Mouse (Mus musculus) limb, embryonic 10.5 days (tissue): Measurements from ENCODE around the gene Ccs. TPM values are rescaled to one million over a fixed set of nuclear protein-coding genes. Genes with fewer than 3 reads are reported as not detected.
A peak's percentile ranks its signal among the peaks of the same experiment; 100 is the strongest.

Experiments
- DNase-seq: peaks from one replicate; pipeline ENCODE4 v3.0.0-alpha.2; 2017; ENCODE audit warnings: low spot score
- H3K27ac ChIP-seq: fragments of 300-500 bp; sonication (generic); 2 replicates; pipeline ENCODE4 v1.5.1; 2016; ENCODE audit warnings: mild to moderate bottlenecking
- H3K27me3 ChIP-seq: fragments of 300-500 bp; sonication (generic); 2 replicates; pipeline ENCODE4 v1.6.1; 2016; ENCODE audit warnings: low read depth, mild to moderate bottlenecking; ENCODE audit not compliant: poor library complexity, severe bottlenecking
- H3K36me3 ChIP-seq: fragments of 300-500 bp; sonication (generic); 2 replicates; pipeline ENCODE4 v1.6.1; 2016; ENCODE audit warnings: mild to moderate bottlenecking, moderate library complexity
- H3K4me1 ChIP-seq: fragments of 300-500 bp; sonication (generic); 2 replicates; pipeline ENCODE4 v1.6.1; 2016
- H3K4me3 ChIP-seq: fragments of 300-500 bp; sonication (generic); 2 replicates; pipeline ENCODE4 v1.5.1; 2016; ENCODE audit warnings: mild to moderate bottlenecking, moderate library complexity
- H3K9me3 ChIP-seq: fragments of 300-500 bp; sonication (generic); replicated peaks from 2 replicates; pipeline ENCODE4 v1.6.1; 2016; ENCODE audit warnings: mild to moderate bottlenecking
- WGBS: fragments of 180-500 bp; shearing (Covaris S2); methylation state at CpG from one replicate; pipeline ENCODE4 v1.1.7; 2016; 5-methylcytosine and 5-hydroxymethylcytosine counted together
- polyA plus RNA-seq: library from polyadenylated mRNA; unstranded; fragments of >200 nt; fragmentation: Nextera tagmentation; extraction: Ambion mirVana; gene quantifications from 2 replicates; pipeline ENCODE4 v1.2.1, GENCODE M21; 2016

The Ccs gene
- polyA plus RNA-seq, 1 experiment from 2014 or later, result 55.3 TPM

- H3K4me1 ChIP-seq, result peaks cover 17% of the 10 kb centered on the region
- peak within 1 kb of the TSS; percentile 66 for H3K27ac ChIP-seq
Measured at GRCm38 (mm10) chr19:4854552-4855469, 15.7 kb upstream of the Ccs start, which contains the start of gene Ctsf. Gene Ctsf (plus strand): TSS chr19:4855130.

DNA sequence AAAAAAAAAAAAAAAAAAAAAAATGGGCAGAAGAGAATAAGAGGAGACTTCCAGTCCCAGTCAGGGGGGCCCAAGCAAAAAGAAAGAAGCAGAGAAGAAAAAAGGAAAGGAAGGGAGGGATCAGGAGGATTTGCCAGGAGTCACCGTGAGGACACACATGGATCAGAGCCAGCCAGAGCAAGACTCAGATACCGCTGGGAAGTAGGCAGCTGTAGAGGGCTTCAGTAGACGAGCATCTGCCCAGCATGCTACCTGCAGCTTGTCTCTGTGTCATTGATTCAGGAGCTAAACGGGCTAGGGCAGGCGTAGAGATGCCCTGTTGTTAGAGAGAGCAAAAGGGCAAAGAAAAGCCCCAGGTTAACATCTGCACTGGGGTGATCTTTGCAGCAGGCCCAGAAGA is 11.1 kb upstream of the Ccs start:
- DNase-seq, result no peak
- WGBS, result 57% methylated on average over 5 of the region's 5 CpGs
- Histone ChIP-seq H3K27me3 (no peaks in the 10 kb centered on the region), H3K9me3 (no peaks in the 10 kb centered on the region), H3K27ac (no peak overlapping the region), H3K36me3 (no peaks in the 10 kb centered on the region), H3K4me1 (peaks cover 10% of the 10 kb centered on the region), H3K4me3 (no peak overlapping the region)

More at GRCm38 (mm10) chr19:4854552-4855469, 15.7 kb upstream of the Ccs start, which contains the start of gene Ctsf:
- Histone ChIP-seq H3K4me3 (peak within 1 kb of the TSS; percentile 65), H3K9me3 (no peaks in the 10 kb centered on the region), H3K36me3 (no peaks in the 10 kb centered on the region), H3K27me3 (peaks cover 13% of the 10 kb centered on the region; the same call in 1 of the 2 replicates)
- DNase-seq, result peak; percentile 84
- WGBS, result 4% methylated on average over 45 of the region's 45 CpGs

- DNase-seq, result no peak
- WGBS, result 50% methylated on average over 4 of the region's 4 CpGs
- H3K4me1 ChIP-seq, result peaks cover 5% of the 10 kb centered on the region
- H3K27ac ChIP-seq, result no peak overlapping the region
- H3K4me3 ChIP-seq, result no peak overlapping the region
- H3K27me3 ChIP-seq, result no peaks in the 10 kb centered on the region
- H3K9me3 ChIP-seq, result no peaks in the 10 kb centered on the region
- H3K36me3 ChIP-seq, result no peaks in the 10 kb centered on the region
Measured at GRCm38 (mm10) chr19:4849800-4850199, 10.7 kb upstream of the Ccs start.

- H3K27me3 ChIP-seq, result 0 out of 2 replicates have a peak, but pooled peaks cover 1% of the 10 kb centered on the region
- H3K27ac ChIP-seq, result no peak overlapping the region
- no peak overlapping the region for H3K4me3 ChIP-seq
- WGBS, result 42% methylated on average over 7 of the region's 7 CpGs
- no peaks in the 10 kb centered on the region for H3K36me3 ChIP-seq
- no peak for DNase-seq
- no peaks in the 10 kb centered on the region for H3K4me1 ChIP-seq
- H3K9me3 ChIP-seq, result no peaks in the 10 kb centered on the region
Measured at GRCm38 (mm10) chr19:4847490-4847889, 8.4 kb upstream of the Ccs start.

- Histone ChIP-seq H3K36me3 (no peaks in the 10 kb centered on the region), H3K27me3 (peaks cover 18% of the 10 kb centered on the region), H3K4me1 (no peaks in the 10 kb centered on the region), H3K9me3 (no peaks in the 10 kb centered on the region), H3K27ac (no peak overlapping the region), H3K4me3 (no peak overlapping the region)
- 70% methylated on average over 2 of the region's 2 CpGs for WGBS
- DNase-seq, result no peak
Measured at GRCm38 (mm10) chr19:4845846-4846245, 6.7 kb upstream of the Ccs start.

GRCm38 (mm10) chr19:4842611-4843010 is 3.5 kb upstream of the Ccs start:
- H3K27ac ChIP-seq, result no peak overlapping the region
- DNase-seq, result no peak
- no peaks in the 10 kb centered on the region for H3K36me3 ChIP-seq
- H3K9me3 ChIP-seq, result no peaks in the 10 kb centered on the region
- peaks cover 17% of the 10 kb centered on the region for H3K4me1 ChIP-seq
- H3K4me3 ChIP-seq, result no peak overlapping the region
- peaks cover 34% of the 10 kb centered on the region for H3K27me3 ChIP-seq
- WGBS, result 72% methylated on average over 2 of the region's 2 CpGs

DNA sequence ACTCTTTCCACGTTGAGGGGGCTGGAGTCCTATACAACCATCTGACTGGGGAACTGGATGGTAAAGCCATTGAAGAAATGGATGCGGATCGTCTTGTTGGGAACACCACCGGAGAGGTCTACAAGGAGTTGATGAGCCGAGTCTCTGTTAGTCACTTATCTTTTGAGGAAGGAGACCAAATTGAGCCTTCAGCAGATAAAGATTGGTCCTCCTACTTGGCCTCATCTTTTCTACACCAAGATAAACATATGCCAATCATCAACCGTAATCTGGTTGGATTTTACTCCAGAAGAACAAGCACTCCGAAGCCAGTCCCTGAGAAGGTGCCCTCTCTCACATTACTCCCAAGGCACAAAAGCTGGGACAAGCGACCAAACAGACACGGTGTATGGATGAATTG is 1.7 kb upstream of the Ccs start:
- H3K27me3 ChIP-seq, result peaks cover 34% of the 10 kb centered on the region
- H3K36me3 ChIP-seq, result no peaks in the 10 kb centered on the region; the same call in 1 of the 2 replicates
- no peak overlapping the region for H3K27ac ChIP-seq
- no peak for DNase-seq
- H3K9me3 ChIP-seq, result no peaks in the 10 kb centered on the region
- no peak overlapping the region for H3K4me3 ChIP-seq
- WGBS, result 86% methylated on average over 9 of the region's 9 CpGs
- peaks cover 17% of the 10 kb centered on the region for H3K4me1 ChIP-seq

- 40% methylated on average over 10 of the region's 10 CpGs for WGBS
- no peak for DNase-seq
- peaks cover 8% of the 10 kb centered on the region for H3K36me3 ChIP-seq
- peaks cover 17% of the 10 kb centered on the region for H3K4me1 ChIP-seq
- H3K9me3 ChIP-seq, result no peaks in the 10 kb centered on the region
- peak overlapping the region; percentile 72 for H3K4me3 ChIP-seq
- peak overlapping the region; percentile 86 for H3K27ac ChIP-seq
- H3K27me3 ChIP-seq, result peaks cover 34% of the 10 kb centered on the region
Measured at GRCm38 (mm10) chr19:4838526-4839140, 499 bp downstream of the Ccs start.

GRCm38 (mm10) chr19:4837049-4837448 is 2.1 kb downstream of the Ccs start:
- peaks cover 17% of the 10 kb centered on the region for H3K4me1 ChIP-seq
- whole genome bisulfite sequencing, result 93% methylated on average over 6 of the region's 6 CpGs
- no peaks in the 10 kb centered on the region for H3K9me3 ChIP-seq
- H3K4me3 ChIP-seq, result no peak overlapping the region
- peaks cover 28% of the 10 kb centered on the region for H3K27me3 ChIP-seq
- peaks cover 22% of the 10 kb centered on the region for H3K36me3 ChIP-seq
- H3K27ac ChIP-seq, result no peak overlapping the region
- DNase-seq, result no peak

DNA sequence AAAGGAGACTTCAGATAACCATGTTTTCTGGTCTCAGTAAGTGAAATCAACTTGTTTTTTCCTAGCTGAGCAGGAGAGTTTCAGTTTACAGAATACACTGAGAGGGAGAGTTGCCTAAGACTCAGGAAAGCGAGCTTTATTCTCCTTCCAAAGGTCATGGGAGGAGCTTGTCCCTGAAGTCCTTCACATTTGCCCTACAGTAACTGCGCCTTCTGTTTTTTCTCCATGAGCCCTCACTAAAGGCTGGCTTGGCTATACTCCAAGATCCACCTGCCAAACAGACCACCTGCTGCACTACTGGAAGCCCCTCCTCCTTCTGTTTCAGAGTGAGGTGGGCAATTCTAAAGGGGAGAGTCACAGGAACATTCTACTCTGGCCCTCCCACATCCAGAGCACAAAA is 3.0 kb downstream of the Ccs start:
- H3K36me3 ChIP-seq, result peaks cover 28% of the 10 kb centered on the region
- H3K9me3 ChIP-seq, result no peaks in the 10 kb centered on the region
- no peak for DNase-seq
- peaks cover 17% of the 10 kb centered on the region for H3K4me1 ChIP-seq
- no peak overlapping the region for H3K4me3 ChIP-seq
- WGBS, result 78% methylated on average over 2 of the region's 2 CpGs
- no peak overlapping the region for H3K27ac ChIP-seq
- peaks cover 18% of the 10 kb centered on the region for H3K27me3 ChIP-seq

GRCm38 (mm10) chr19:4833977-4834376 is 5.2 kb downstream of the Ccs start:
- no peaks in the 10 kb centered on the region for H3K9me3 ChIP-seq
- WGBS, result 84% methylated on average over 8 of the region's 8 CpGs

GRCm38 (mm10) chr19:4829156-4829555 is 10.0 kb downstream of the Ccs start:
- H3K36me3 ChIP-seq, result peaks cover 59% of the 10 kb centered on the region
- WGBS, result 63% methylated on average over 7 of the region's 7 CpGs

More at GRCm38 (mm10) chr19:4833977-4834376, 5.2 kb downstream of the Ccs start:
- H3K4me3 ChIP-seq, result no peak overlapping the region
- no peak overlapping the region for H3K27ac ChIP-seq
- H3K4me1 ChIP-seq, result peaks cover 13% of the 10 kb centered on the region
- no peak for DNase-seq
- peaks cover 36% of the 10 kb centered on the region for H3K36me3 ChIP-seq
- no peaks in the 10 kb centered on the region for H3K27me3 ChIP-seq

More at GRCm38 (mm10) chr19:4829156-4829555, 10.0 kb downstream of the Ccs start:
- no peaks in the 10 kb centered on the region for H3K9me3 ChIP-seq
- H3K4me3 ChIP-seq, result no peak overlapping the region
- H3K4me1 ChIP-seq, result peaks cover 9% of the 10 kb centered on the region; the same call in 1 of the 2 replicates
- no peaks in the 10 kb centered on the region for H3K27me3 ChIP-seq
- no peak overlapping the region for H3K27ac ChIP-seq
- no peak for DNase-seq
